Mouse (Mus musculus): ENCODE measurements around the gene Cyb5r1. TPM values are rescaled to one million over a fixed set of nuclear protein-coding genes. Genes with fewer than 3 reads are reported as not detected.

The Cyb5r1 gene
- polyA plus RNA-seq, 1 experiment from 2014 or later, result 104 TPM

- no peak for TF ChIP-seq CTCF (IDR thresholded peaks at IDR 0.05)
- in situ Hi-C loops (cut with MboI; ENCODE audit: low pct_unique_long_range_greater_than_20kb), result loop anchor here (5.0 kb wide), 1 partner anchor 83 kb away; no protein-coding TSS in a partner anchor
- ChIA-PET POLR2A (interaction anchor here (0.6 kb wide), 1 partner anchor 41 kb away, joined by 5 read pairs; no protein-coding TSS in a partner anchor), CTCF (no interaction called here)
- DNase-seq (ENCODE audit: low read depth, low spot score), result peak; percentile 51
- peak; percentile 69 for ATAC-seq
- no peaks in the 10 kb centered on the region for H3K27me3 ChIP-seq
Measured at GRCm38 (mm10) chr1:134454904-134455824, 49.8 kb downstream of the Cyb5r1 start, which contains the start of gene Klhl12. Klhl12 (plus strand) TSS chr1:134455531.

- in situ Hi-C loops (cut with MboI; ENCODE audit: low pct_unique_long_range_greater_than_20kb), result no loop called here
- DNase-seq (ENCODE audit: low read depth, low spot score), result no peak
- ATAC-seq, result no peak
- H3K27me3 ChIP-seq, result no peaks in the 10 kb centered on the region
- ChIA-PET CTCF (no interaction called here), POLR2A (interaction anchor here (0.5 to 0.6 kb wide), 2 partner anchors 40 kb away, joined by 3 to 5 read pairs; no protein-coding TSS in a partner anchor)
- no peak for TF ChIP-seq CTCF (IDR thresholded peaks at IDR 0.05)
Measured at GRCm38 (mm10) chr1:134456060-134456459, 50.7 kb downstream of the Cyb5r1 start.

GRCm38 (mm10) chr1:134458139-134458727 is 52.9 kb downstream of the Cyb5r1 start:
- POLR2A ChIA-PET, result no interaction called here
- no peaks in the 10 kb centered on the region for H3K27me3 ChIP-seq
- ATAC-seq (no peak), DNase-seq (ENCODE audit: low read depth, low spot score) (no peak)
- in situ Hi-C loops (cut with MboI; ENCODE audit: low pct_unique_long_range_greater_than_20kb), result no loop called here
- CTCF ChIA-PET, result interaction anchor here (1.1 kb wide), 1 partner anchor 14 kb away, joined by 4 read pairs; no protein-coding TSS in a partner anchor
- no peak for TF ChIP-seq CTCF (IDR thresholded peaks at IDR 0.05)

- in situ Hi-C loops (cut with MboI; ENCODE audit: low pct_unique_long_range_greater_than_20kb), result no loop called here
- ATAC-seq (no peak), DNase-seq (ENCODE audit: low read depth, low spot score) (no peak)
- ChIA-PET POLR2A (no interaction called here), CTCF (no interaction called here)
- H3K27me3 ChIP-seq, result no peaks in the 10 kb centered on the region
- TF ChIP-seq CTCF (IDR thresholded peaks at IDR 0.05), result no peak
Measured at GRCm38 (mm10) chr1:134460294-134461284, 55.2 kb downstream of the Cyb5r1 start.

Other genes with a start within 250 kb of the Cyb5r1 start
- 1.6 TPM for gene Chil1, start 223.4 kb upstream of the Cyb5r1 start, polyA plus RNA-seq (2021)
- gene Mybph, start 212.1 kb upstream of the Cyb5r1 start, polyA plus RNA-seq (2021), result not detected
- 2.4 TPM for gene Adora1, start 170.1 kb upstream of the Cyb5r1 start, polyA plus RNA-seq (2021)
- not detected for gene Myog, start 115.6 kb upstream of the Cyb5r1 start, polyA plus RNA-seq (2021)
- 0.30 TPM for gene Ppfia4, start 72.6 kb upstream of the Cyb5r1 start, polyA plus RNA-seq (2021)
- 67.9 TPM for gene Tmem183a, start 43.6 kb upstream of the Cyb5r1 start, polyA plus RNA-seq (2021)
- not detected for gene 4933406M09Rik, start 19.6 kb upstream of the Cyb5r1 start, polyA plus RNA-seq (2021)
- 144 TPM for gene Adipor1, start 9.8 kb downstream of the Cyb5r1 start, polyA plus RNA-seq (2021)
- gene Klhl12, start 50.0 kb downstream of the Cyb5r1 start, polyA plus RNA-seq (2021), result 18.6 TPM
- gene Rabif, start 89.1 kb downstream of the Cyb5r1 start, polyA plus RNA-seq (2021), result 24.6 TPM
- gene Mgat4e, start 144.1 kb downstream of the Cyb5r1 start, polyA plus RNA-seq (2021), result not detected
- gene Kdm5b, start 154.6 kb downstream of the Cyb5r1 start, polyA plus RNA-seq (2021), result 34.3 TPM
- 0.37 TPM for gene Syt2, start 241.1 kb downstream of the Cyb5r1 start, polyA plus RNA-seq (2021)